Mouse (Mus musculus): ENCODE results near the gene Tfap2a. TPM values are rescaled to one million over a fixed set of nuclear protein-coding genes. Genes with fewer than 3 reads are reported as not detected.

Gene Tfap2a
- polyA plus RNA-seq, 2 experiments from 2014 or later, result 0.20 TPM; not detected in 1

DNA sequence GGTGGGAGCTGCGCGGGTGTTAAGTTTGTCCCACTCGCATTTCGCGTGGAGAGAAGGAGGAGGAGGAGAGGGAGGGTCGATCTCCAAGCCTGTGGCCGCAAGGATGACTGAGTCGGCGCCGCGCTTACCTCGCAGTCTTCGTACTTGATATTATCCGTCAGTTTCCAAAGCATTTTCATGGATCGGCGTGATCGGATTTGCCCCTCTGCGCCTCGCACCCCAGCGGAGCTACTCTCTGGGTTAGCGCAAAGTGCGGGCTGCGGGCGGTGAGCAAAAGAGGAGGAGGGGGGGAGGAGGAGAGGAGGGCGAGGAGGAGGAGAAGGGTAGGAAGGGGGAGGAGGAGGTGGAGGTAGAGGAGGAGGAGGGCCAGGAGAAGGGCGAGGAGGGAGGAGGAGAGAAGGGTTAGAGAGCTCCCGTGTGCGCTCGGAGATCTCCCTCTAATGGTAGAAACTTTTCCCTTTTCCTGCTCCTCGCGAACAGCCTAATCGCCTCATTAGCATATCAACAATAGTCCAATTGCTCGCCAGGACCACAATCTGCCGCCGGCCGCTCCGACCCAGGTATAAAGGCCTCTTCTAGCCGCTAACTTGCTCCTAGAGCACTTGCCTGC lies 4.5 kb downstream of the Tfap2a start:
- no peak for ATAC-seq

DNA sequence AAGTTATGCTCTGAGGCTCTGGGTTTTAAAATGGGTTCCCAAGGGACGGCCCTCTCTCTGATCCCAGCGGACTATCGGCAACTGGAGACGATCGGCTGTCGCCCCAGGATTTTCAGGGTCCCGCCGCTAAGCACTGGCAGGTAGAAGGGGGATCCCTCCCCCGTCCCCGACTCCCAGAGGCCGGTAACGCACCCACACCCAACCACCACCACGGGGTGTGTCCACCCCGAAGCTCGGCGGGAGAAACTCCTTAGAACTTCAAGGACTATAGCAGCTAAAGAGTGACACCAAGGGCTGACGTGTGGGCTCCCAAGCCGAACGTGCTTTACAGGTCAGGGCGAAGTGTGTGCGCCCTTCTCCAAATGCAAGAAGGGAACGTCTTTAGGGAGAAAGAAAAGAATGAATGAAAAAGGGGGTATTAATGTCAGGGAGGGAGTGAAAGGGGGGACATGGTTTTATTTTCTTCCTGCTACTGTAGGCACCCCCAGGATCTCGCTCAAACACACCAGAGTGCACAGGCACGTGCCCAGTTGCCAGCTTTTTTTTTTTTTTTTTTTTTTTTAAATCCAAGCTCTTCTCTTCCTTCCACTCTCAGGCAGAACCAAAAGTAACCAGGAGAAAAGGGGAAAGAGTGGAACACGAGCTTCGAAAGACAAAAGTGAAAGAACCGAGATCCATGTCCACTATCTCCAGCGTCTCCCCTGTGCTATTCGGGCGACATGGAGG lies 5.2 kb downstream of the Tfap2a start:
- no peak for ATAC-seq

DNA sequence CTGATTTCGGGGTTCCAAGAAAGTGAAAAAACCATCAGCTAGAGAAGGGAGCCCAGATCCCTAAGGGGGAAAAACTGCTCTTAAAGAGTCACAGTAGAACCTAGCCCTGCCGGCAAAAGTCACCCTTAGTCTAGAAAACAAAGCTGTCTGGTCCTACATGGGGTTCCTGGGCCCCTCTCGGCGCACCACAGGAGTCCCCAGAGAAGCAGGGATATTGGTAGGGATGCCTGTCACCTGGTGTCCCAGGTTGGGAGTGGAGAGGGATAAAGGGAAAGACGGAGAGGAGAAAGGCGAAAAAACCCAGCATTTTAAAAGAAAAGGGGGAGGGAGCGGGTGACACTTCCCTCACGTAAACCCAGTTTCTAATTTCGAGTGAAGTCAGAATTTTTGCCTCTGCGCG lies 6.1 kb downstream of the Tfap2a start:
- ATAC-seq, result no peak

DNA sequence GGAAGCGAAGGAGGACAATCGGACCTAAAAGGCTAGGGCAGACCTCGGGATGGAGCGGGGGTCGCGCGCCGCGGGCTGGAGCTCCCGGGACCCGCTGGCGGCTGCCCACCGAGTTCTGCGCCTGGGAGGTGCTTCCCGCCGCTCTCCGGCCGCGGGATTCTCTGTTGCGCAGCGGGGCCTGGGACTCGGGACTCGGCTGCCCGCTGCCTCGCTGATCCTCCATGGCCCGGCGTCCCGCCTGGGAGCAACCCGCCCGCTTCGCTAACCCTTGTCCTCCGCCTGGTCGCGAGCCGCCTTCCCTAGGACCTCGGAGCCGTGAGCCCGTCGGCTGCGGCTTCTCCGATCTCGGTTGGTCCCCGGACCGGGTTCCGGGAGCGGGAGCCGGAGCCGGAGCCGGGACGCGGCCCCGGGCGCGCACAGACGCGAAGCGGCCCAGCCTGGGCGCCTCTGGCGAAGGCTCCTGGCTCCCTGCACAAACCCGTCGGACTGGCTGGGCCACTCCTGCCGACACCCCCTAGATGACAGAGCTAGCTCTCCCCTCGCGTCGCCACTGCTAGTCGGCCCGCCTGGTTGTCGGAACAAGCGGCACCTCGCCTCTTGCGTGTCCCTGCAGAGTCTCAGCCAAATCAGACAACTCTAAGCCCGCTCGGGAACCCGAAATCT lies 6.9 kb downstream of the Tfap2a start:
- ATAC-seq, result no peak

DNA sequence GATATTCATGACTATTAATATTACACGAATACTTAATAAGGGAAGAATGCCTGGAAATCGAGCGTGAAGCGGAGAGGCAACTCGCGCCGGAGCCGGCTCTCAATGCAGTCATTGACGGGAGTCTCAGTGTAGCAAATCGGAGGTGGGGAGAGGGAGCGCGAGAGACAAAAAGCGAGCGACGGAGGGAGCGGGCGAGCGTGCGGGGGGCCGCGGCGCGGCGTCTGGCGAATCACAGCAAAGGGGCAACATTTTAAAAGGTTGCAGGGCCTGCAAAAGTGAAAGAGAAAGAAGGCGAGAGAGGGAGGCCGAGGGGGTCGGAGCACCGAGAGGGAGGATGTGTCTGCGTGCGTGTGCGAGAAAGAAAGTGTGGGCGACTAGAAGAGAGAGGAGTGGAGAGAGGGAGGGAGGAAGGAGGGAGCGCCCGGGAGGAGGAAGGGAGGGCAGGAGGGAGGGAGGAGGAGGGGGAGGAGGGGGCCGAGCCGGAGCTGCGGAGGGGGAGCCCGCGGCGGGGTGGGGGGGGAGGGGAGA lies 7.5 kb downstream of the Tfap2a start:
- ATAC-seq, result peak; percentile 56

DNA sequence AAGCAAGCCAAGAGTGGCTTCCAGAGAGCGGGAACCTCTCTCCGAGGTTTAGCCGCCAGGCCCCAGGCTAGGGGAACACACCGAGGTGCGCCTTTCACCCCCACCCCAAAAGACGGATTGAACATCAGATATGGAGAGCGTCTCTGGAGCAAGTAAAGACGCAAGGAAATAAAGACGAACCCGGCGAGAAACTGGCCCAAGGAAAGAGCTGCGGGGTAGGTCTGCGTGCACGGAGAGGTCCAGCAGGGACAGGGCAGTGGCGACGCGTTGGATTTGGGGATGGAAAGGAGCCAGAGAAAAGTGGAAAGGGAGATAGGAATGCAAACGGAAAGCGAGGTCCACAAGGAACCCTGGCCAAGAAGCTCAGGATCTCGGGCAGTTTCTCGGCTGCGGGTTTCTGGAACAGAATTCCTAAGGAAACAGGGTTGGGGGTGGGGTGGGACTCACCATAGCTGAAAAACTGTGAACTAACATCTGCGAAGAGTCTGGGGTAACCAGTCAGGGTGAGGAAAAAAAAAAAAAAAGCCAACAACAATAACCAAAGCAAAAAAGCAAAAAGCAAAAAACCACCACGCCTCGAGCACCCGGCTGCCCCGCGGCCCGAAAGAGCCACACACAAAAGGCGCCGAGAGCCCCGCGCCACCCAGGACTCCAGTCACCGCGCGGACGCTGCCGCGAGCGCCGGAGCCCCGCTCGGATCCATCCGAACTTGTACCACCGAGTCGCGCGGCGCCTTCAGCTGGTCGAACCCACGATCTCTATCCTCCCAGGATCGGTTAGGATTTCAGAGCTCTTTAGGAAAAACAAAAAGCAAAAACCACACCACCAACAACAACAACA lies 8.4 kb downstream of the Tfap2a start:
- ATAC-seq, result no peak

DNA sequence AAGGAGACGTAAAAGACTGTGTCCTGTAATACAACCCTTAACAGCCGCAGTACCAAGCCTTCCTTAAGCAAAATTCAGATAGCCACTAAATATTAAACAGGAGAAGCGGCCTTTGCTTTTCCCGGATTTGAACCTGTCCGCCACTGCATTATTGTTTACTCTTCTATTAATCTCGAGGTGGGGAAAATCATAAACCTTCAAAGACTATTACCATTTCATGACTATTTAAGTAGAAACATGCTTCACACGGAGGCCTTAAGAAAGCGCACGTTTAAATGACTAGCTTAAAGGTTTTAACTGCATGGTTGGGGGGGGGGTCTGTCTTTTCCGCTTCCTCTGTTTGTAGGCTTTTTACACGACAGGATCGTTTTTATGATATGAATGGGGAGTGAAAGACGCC lies 9.1 kb downstream of the Tfap2a start:
- no peak for ATAC-seq

DNA sequence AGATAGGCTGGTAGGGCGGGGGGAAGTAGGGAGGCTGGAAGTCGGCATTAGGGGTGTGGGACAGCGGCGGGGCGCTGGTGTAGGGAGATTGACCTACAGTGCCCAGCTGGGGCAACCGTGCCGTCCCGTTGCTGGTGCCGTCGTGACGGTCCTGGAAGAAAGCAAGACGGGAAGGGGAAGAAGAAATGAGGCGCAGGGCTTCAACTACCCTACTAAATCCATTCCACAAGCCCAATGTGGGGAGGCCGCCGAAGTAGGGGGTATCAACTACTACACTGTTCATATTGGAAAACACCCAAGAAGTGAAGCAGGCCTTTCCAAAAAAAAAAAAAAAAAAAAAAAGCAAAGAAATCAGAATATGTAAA lies 9.6 kb downstream of the Tfap2a start:
- no peak for ATAC-seq

DNA sequence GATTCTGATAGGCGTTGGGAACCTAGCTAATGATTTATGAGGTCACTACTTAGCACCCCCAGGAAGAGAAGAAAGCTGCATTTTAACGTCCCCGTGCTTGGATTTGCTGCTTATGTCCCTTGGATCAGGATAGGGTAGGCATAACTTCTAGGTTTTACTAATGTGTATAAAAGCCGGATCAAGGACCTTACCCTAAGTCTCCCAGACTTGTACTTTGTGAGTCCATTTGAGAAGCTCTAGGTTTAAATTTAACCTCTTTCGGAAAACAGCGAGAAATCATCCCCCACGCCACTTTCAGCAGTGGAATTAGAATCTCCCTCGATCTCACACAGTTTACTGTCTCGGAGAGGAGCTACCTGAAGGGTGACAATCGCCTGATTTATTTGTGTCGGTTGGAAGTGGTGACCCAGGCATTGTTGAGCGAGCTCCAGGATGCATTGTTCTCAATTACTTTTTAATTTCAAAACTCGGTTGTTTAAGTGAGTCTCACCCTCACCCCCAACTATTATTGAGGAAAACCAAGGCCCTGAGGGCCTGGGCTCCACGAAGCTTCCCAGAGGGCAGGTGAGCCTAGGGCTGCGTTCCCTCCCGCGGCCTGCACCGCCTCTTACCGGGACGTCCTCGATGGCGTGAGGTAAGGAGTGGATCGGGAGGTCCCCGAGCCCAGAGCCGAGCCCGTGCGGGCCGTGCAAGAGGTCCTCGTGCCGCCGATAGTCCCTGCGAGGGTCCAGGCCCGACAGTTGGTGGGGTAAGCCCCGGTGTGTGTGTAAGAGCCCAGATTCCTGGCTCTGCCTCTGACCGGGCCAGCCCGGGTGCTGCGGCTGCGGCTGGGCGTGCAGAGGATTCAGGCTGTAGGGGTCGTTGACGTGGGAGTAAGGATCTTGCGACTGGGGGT lies 10.2 kb downstream of the Tfap2a start:
- ATAC-seq, result no peak

DNA sequence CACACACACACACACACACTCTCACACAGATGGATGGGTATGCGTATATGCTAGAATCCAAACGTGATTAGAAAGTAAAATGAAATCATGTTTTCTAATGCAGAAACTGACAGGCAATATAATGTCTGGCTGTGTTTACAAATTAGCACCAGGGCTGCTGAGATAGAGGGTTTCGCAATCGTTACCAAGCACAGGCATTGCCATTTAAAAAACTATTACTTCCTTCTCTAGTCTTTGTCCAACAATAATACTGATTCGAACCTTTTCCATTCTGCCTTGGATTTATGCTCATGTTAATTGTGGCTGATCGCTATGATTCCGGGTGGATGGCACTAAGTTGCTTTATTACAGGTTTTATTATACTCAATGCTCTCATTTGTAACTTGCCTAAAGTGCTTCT lies 12.3 kb downstream of the Tfap2a start:
- ATAC-seq, result no peak

DNA sequence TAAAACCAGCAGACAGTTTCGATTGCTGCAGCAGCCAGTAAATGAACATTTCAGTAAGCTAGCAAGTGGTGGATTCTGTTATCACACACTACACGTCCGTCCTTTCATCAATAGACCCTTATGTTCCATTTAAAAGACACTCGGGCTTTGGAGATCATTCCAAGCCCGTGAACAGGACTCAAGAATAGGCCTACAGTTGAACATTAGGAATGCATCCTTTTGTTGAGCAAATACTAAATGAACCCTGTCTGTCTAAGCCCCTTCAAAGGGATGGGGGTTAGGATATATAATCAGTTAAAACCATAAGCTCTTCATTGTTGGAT lies 14.6 kb downstream of the Tfap2a start:
- ATAC-seq, result no peak

DNA sequence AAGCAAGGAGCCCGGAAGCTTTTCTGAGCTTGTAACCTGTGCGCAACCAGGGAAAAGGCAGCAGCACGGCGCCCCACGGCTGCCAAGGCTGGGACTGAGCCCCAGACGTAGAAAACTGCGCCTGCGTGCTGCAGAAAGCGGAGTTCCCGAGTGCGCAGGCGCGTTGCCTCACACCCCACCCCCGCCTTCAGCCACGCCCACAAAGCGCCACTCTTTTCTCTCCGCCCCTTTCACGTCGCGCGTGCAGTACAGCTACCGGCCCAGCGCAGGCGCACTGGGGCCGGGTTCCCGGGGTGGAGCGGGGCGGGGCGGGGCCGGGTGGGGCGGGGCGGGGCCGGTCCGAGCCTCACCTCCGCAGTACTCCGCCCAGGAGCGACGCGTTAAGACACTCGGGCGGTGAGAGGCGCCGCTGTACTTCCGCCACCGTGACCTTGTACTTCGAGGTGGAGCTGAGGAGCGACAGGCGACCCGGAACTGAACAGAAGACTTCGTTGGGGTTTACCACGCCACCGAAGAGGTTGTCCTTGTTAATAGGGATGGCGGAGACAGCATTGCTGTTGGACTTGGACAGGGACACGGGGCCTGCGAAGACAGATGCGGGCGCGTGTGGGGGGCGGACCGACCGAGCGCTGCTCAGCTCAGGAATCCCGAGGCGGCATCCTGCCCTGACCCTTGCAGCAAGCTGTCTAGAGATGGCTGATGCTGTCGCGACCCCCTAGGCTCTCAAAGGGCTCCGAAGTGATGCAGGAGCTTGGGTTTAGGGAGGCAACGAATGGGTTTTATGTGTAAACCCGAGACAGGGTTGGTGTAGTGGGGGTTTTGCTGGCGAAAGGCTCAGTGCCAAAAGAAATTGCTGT lies 15.2 kb downstream of the Tfap2a start:
- peak; percentile 92 for ATAC-seq

DNA sequence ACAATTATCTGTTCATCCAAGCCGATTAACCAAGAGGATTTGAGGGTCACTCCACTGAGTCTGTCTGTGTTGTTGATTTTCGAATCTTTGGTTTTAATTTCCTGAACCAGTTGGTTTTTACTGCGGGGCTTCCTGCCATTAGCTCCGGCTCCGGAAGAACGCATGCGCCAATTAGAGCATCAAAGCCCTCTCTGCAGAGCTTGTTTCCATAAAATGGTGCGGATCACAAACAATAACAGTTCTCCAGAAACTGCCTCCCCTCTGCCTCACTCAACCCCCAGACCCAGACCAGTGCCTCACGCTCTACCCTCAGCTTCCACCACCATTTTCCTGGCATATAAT lies 18.5 kb downstream of the Tfap2a start:
- ATAC-seq, result no peak

DNA sequence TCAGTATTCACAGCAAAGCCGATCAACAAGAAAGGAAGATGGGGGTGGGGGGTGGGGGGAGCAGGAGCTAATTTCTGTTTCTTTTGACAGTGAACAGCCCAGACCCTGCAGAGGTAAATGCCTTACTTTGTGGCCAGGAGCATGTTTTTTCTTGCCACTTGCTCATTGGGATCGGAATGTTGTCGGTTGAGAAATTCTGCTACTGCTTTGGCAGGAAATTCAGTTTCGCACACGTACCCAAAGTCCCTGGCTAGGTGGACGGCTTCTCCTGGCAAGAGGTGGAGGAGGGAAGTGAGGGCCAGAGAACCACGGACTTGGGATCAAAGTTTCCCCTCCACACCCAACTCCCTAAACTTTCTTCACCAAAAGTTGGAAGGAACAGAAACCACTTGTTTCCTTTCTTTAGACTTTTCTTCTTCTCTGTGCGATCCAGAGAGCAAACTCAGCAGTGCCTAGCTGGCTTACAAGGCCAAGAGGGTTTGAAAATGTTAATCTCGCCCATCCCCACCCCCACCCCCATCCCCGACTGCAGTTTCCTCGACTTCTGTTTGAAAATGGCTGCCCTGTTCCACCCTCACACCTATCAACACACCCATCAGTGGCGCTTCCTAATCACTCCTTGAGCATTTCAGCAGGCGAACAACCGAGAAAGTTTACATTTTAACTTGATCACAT lies 19.0 kb downstream of the Tfap2a start:
- no peak for ATAC-seq

DNA sequence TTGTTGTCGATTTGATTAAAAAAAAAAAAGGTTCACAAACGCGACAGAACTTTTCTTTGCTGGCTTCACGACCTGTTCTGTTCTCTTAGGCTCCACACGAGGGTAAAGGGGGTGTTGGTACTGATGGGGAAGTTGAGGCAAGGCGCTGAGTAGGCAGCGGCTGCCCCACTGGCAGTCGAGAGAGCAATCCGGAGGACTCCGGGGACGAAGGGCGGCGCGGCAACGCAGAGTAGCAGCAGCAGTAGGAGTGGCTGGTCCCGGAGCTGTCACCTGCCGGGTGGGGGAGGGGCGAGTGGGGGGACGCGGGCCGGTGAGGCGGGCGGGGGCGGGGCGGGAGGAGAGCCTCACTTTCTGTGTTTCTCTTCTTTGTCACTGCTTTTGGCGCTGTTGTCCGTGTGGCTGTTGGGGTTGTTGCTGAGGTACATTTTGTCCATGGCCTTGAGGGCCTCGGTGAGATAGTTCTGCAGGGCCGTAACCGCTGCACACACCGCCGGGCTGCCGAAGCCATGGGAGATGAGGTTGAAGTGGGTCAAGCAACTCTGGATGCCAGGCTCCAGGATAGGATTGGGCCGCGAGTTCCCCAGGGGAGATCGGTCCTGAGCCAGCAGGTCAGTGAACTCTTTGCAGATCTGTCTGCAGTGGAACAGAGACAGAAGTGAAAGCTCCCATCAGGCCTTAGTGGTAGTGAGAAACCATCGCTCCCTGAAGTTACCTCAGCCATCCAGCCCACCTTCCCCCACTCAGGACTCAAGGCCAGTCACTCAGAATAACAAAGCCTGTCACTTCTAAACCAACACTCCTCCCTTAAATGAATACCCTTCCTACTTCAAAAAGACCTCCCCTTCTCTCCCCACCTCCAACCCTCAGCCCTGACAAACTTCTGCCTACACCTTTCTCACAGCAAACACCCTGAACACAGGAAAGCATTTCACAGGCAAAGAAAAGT lies 21.1 kb downstream of the Tfap2a start:
- no peak for ATAC-seq

DNA sequence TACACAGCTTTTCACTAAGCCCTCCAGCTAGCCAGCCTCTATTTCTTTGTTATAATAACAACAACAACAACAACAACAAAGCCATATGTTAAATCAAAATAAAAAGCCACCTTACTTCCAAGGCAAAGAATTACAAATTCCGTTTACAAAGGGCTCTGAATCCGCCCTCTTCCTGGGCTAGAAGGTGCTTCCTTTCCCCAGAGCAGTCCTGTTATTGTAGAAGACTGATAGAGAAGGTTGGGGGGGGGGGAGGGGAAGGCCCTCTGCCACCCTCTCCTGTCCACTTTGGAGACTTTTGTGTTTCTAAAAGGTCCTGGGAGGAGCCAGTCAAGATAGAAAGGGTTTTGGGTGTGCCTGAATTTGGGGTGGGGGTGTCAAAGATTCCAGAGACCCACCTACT lies 23.6 kb downstream of the Tfap2a start:
- ATAC-seq, result no peak

DNA sequence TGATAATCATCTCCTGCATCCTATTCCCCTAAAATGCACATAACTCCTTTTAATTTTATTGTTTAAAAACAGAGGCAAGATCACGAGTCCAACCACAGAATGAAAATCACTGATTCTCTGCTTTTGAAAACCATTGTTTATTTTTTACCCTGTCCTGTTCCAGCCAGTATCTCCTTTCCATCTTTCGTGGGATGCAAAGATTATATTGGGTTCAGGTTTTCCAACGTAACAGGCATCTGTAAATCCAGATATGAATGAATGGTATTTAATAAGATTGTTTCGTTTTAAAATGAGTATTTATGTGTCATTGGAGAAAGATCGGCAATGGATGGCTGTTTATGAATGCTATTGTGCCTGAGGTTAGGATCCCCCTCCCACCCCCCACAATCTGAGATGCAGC lies 24.5 kb downstream of the Tfap2a start:
- no peak for ATAC-seq

DNA sequence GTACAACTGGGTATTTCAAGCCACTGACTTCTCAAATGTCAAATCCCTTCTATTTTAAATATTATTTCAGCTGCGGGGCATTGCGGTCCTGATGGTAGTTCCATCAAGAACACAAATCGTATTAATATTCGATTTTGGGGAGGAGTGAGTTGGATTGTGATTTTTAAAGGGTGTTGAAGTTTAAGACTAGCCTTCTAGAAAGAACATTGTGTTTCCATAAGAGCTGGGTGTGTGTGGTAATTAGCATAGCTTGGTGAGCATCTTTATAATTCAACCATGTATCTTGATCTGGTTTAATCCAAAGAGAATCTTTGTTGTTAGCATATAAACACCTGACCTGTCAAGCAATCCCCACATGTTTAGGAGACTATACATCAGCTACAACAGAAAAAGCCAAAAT lies 24.9 kb downstream of the Tfap2a start:
- no peak for ATAC-seq

DNA sequence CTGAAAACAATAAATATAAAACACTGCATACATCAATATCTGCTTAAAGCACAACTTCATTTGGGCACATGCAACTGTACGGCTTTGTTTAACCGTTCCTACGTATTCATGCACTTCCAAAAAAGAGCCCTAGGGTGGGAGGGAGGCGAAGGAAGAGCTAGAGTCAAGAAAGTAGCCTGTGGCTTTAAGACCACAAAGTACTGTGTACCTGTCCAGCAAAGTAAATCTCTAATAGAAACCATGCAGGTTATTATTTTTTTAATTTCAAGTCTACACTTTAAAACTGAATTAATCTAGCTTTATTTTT lies 25.7 kb downstream of the Tfap2a start:
- no peak for ATAC-seq
